Mouse (Mus musculus): ENCODE results near the gene Per1.

Gene Per1

DNA sequence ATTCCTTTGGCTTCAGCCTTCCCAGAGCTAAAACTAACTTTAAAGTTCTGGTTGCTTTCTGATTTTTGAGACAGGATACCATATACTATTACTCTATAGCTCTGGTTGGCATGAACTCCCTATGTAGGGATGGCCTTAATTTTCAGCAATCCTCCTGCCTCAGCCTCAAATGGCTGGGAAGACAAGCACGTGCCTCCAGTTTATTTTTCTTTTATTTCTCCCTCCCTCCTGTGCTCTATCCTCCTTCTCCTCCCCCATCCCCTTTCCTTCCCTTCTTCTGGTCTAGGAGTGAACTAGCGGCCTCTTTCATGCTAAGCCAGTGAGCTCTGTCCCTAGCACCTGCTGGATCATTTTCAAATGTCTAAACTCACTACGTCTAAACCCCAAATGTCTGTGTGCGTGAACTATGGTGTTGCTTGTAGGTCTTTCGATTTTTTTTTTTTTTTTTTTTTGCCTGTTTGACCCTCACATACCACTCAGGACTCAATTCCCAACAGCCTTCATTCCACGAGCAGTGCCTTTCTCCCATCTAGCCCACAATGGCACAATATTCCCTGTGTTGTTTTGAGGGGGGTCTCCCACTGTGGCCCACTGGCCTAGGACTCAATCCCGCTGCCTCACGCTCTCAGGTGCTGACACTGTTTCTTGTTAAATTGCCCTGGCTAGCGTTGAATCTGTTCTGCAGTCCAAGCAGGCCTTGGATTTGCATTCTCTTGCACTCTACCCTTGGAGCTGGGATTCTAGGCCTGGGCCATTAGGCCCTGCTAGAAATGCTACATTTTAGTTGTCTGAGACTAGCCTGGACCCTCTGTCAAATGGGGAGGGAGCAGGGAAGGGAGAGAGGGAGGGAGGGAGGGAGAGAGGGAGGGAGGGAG is 30.5 kb upstream of the Per1 start:
- in situ Hi-C loops (cut with MboI, MseI): loop anchor here (5.0 kb wide), 1 partner anchor 58 kb away; the partner anchor contains the start of genes 9130213A22Rik and Hes7

DNA sequence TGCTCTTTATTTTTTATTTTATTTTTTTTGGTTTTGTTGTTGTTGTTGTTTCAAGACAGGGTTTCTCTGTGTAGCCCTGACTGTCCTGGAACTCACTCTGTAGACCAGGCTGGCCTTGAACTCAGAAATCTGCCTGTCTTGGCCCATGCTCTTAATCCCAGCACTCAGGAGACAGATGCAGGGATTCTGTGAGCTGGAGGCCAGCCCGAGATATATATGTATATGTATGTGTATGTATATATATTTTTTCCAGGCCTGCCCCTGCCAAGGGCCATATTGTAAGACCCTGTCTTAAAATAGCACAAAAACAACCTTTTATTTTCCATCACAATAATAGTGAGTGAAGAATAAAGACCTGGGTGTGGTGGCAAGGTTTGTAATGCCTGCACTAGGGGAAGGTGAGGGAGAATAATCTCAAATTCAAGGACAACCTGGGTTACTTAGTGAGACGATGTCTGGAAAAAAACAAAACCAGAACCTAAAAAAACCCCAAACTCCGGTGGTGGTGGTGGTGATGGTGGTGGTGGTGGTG is 29.6 kb upstream of the Per1 start:
- in situ Hi-C loops (cut with MboI, MseI): no loop called here

DNA sequence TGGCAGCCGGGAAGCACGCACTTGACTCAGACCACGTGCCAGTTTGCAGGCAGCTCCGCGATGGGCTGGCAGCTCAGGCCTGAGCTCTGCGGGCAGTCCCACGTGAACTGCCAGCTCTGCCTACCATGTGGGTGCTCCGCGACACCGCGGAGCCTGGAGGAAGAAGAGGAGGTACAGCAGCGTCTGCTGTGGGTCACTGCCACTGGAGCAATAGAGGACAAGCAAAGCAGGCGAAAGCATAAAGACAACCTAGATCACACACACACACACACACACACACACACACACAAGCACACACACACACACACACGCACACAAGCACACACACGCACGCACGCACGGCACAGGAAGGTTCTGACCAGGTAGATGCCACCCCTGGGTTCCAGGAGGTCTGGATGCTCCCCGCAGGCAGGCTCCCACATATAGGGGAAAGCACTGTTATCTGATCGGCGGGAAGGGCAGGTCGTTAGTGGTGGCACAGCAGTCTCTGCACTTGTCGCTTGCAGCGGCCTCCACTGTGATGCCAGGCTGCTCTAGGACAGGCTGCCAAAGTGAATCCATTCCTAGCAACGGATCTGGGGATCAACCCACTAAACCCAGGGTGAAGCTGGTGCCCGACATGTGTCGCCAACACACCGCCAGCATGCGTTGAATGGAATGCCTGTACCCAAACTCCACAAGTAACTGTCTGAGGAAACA is 28.7 kb upstream of the Per1 start:
- in situ Hi-C loops (cut with MboI, MseI): no loop called here

DNA sequence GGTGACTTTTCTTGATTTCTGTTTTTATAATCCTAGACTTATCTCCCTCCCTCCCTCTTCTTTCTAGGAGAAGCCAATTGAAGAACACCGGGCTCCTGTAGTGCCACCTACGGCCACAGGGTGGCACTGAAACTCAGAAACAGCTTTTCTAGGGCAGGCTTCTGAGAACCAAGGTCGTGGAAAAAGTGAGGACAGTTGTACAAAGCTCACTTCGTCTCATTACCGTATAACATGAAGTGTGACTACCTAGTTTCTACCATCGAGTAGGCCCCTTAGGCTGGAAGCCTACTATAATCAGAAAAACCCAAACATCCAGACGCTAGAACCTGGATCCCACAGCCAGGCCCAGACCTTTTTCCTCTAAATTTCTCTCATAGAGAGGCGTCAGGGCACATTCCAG is 28.1 kb upstream of the Per1 start:
- in situ Hi-C loops (cut with MboI, MseI): no loop called here

DNA sequence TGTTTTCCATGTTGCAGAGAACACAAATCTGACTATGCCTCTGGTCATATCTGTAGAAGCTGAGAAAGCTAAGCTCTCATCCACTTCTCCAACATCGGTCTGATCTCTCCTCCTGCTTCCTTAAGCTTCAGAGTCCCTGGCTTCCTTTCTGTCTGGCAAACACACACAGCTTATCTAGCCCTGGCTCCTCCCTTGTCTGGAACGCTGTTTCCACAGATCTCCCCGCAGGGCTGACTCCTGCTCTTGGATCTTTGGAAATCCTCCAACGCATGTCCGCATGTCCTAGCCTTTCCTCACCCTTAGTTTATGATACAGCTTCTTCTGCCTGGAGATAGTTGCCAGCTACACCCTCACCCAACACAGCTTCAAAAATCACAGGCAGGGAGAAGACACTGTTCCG is 27.4 kb upstream of the Per1 start:
- in situ Hi-C loops (cut with MboI, MseI): no loop called here

DNA sequence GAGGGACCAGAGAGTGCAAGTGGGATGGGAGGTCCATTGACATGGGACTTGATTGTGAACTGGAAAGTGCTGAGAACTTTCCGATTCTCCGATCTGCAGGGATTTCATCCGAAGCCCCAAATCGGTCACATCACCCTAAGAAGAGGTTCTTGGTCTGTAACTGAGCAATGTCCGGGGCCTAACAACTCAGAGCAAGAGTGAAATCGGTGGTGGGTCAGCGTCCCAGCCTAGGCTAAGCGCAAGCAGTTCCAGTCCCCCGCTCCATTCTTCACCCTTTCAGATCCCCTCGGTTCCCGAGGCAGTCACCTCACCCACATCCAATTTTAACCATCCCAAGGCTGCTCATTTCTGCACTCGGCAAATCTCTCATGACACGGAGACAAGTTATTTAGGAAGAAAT is 24.9 kb upstream of the Per1 start:
- in situ Hi-C loops (cut with MboI, MseI): no loop called here

DNA sequence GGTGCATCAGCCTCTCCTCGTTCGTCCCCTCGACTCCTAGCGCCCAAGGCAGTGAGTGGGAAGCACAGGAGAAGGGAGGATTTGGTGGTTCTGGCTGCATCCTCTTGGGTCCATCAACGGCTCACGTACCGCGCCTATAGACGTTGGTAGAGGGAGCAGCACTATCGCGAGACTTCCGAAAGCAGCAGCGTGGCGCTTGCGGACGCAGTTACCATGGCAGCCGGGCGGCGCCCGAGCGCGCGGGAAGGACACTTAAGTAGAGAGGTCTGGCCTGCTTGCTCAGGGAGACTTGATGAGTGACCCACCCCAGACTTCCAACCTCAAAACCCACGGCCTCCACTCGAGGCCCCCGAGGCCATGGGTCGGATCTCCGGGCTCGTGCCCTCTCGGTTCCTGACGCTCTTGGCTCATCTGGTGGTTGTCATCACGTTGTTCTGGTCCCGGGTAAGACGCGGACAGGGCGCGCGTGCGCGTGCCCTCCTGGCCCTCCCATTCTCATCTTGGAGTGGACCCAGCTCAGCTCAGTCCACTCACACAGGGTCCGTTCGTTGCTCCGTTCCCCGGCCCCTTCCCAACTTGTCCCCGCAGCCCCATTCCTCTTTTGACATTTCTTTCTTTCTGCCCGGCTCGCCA is 24.3 kb upstream of the Per1 start, which contains the start of gene Tmem107:
TSS of gene Tmem107 (plus strand) at position 217 of the 633 bp plus-strand sequence.
- in situ Hi-C loops (cut with MboI, MseI): no loop called here

DNA sequence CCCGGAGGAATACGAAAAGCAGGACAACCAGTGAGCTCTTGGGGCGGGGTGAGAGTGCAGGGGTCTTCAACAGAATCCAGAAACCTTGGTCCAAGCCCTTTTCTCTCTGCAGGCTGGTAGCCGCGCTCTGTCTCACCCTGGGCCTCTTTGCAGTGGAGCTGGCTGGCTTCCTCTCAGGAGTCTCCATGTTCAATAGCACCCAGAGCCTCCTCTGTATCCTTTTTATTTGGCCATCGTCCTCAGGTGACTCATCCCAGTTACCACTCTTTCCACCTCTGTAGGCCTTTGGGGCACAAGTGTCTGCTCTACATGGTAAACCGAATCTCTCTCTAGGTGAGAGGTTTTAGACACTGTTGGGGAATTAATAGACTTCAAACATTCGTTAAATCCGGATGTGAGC is 23.8 kb upstream of the Per1 start:
- in situ Hi-C loops (cut with MboI, MseI): no loop called here

DNA sequence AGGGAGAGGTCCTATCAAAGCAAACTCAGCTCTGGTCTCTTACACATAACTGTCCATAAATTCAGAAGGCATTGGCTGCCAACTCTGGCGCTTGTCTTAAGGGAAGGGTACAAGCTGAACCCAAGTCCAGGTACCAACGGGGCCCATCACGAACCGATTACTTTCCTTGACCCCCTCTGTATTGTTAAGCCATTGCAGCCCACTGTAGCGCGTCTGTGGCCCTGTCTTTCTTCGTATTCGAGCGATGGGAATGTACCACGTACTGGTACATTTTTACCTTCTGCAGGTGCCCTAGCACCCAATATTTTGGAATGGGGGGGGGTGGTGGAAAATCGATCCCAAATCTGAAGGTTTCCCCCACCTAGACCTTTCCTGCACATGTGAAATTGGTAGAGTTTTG is 22.8 kb upstream of the Per1 start:
- in situ Hi-C loops (cut with MboI, MseI): no loop called here

DNA sequence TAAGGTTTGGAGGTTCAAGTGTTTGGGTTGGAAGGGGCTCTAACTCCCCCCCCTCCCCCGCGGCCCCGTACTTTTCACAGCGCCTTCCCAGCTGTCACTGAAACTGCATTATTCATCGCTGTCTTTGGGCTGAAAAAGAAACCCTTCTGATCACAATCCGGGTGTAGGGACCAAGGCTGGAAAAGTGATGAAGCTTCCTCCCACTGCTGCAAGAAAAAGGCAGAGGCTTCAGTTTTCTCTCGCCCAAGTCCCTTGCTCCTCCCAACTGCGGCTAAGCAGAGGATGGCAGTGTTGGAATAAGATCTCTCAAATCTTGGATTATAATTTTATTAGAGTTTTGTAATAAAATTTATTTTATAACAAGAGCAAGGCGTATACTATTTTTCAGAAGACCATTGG is 22.4 kb upstream of the Per1 start:
- in situ Hi-C loops (cut with MboI, MseI): no loop called here

DNA sequence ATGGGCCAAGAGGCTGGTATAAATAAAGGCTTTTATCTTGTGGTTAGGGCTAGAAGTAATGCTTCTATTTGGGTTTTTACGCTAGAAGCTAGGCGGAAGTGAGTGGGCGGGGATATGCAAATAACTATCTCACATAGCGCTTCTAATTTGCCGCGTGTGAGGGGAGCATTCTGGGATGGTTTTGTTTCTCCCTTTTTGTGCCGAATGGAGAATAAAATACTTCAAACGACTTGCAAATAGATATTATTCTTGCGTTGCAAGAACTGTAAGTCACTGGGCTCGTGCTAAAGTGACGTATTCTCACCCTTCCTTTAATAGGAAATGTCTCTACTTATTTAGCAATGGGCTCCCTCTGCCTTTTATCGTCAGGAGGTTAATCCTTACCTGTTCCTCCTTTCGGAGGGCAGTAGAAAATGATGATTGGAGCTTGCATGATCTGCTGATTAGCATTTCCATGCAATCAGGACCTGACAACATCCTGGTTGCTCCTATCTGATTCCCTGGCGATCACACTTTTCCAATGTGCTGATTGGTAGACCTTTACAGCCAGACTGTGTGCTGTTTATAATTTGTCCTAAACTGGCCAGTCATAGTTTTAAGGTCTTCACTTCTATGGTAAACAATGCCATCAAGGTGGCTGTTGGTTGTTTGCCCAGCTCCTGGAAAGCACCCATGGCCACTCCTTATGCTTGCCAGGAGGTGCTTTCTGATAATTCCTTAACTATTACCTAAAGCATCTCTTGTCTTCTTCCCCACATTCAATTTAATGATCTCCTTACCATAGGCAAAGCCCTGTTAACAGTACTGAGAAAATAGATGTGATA is 21.7 kb upstream of the Per1 start:
- in situ Hi-C loops (cut with MboI, MseI): no loop called here

DNA sequence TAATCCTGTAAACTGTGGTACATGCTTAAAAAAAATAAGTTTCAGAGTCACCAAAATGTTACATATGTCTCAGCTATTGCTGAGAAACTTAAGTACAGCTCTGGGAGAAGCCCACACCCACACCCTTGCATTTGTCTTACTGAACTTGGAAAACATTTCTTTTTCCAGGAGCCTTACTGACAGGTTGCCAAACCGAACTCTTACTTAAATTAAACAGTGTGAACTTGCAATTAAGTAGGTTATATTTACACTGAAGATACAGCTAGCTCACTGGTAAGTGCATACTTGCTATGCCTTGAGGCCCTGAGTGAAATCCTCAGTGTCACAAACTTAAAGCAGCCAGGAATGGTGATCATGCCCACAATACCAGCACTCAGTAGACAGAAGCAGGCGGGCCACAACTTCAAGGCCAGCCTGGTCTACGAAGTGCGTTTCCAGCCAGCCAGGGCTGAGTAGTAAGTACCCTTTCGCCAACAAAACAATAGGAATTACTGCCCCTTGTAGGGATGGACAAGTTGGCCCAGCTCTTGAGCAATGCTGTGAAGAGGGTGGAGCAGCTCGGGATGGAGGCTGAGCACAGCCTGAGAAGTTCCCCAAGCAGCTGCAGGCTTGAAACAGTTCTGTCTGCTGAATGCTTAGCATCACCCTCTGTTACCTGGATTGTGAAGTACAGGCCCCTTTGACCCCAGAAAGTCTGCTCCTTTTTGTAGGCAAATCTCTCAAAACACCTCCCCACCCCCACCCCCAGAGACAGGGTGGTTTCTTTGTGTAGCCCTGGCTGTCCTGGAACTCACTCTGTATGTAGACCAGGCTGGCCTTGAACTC is 20.9 kb upstream of the Per1 start:
- in situ Hi-C loops (cut with MboI, MseI): no loop called here

DNA sequence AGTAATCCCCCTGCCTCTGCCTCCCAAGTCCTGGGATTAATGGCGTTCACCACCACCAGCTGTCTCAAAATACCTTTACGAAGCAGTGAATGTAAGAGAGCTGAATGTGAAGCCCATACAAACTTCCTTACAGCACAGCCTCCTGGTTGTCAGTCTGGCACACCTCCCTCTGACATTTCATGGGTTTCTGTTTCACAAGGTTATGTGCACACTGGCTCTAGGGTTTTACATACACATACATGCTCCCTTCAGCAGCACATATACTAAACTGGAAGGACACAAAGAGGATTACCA is 20.3 kb upstream of the Per1 start:
- in situ Hi-C loops (cut with MboI, MseI): no loop called here

DNA sequence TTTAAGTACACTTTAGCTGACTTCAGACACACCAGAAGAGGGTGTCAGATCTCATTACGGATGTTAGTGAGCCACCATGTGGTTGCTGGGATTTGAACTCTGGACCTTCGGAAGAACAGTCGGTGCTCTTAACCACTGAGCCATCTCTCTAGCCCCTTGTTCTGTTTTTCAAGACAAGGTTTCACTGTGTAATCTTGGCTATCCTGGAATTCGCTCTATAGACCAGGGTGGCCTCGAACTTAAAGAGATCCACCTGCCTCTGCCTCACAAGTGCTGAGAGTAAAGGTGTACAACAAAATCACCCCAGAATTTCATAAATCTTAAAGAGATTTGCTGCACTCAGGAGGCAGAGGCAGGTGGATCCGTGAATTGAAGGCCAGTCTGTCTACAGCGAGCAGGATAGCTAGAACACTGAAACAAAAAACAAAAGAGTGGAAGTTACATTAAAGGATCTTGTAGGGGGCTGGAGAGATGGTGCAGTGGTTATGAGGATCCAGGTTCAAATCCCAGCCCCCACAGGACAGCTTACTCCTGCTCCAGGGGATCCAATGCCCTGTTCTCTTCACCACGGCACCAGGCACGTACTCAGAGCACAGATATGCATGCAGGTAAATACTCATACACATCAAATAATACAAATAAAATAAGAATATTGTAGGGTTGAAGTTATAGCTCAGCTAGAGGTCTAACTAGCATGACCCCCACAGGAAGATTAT is 19.1 kb upstream of the Per1 start:
- in situ Hi-C loops (cut with MboI, MseI): no loop called here

DNA sequence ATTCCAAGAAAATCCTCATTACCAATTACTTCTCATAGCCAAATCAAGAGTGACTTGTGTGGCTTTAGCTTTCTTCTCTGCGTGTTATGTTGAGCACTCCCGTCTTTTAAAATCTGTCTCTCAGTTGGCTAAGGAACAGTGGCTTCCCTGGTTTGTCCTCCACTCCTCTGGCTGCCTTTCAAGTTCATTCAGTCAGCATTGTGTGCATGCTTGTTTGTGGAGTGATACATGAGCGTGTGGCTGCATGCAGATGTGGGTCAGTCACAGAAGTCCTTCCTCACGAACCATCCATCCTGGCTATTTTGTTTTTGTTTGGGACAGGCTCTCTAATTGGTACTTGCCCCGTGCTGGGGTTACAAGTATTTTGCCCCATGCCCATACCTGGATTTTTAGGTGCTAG is 18.4 kb upstream of the Per1 start:
- in situ Hi-C loops (cut with MboI, MseI): no loop called here

DNA sequence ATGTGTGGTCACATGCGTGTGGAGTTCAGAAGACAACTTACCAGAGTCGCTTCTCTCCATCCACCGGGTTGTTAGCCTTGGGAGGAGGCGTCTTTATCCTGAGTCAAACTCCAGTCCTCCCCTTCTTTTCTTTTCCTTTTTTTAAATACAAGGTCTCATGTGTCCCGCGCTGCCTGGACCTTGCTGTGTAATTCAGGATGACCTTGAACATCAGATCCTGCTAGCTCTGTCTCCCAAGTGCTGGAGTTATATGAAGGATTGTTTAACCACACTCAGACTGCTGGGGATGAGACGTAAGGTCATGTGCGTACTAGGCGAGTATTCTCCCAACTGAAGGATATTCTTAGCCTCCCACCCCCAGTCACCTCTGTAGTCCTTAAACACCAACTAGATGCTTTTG is 17.7 kb upstream of the Per1 start:
- in situ Hi-C loops (cut with MboI, MseI): no loop called here

DNA sequence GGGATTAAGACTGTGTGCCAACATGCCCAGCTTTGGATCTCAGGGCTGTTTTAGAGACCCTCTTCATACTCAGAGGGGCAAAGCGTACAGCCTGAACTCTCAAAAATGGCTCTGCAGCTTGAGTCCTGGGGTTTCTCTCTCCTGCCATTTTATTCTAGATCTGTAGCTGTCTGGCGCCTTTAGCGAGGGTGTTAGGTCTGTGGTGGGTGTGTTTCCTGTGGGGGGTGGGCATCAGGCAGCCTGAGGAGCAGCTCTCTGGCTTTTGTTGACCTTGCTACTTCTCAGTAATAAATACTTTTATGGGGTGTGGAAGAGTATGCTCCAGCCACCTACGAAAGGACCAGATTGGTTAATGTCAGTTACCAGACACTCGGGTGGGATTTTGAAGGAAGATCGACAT is 17.0 kb upstream of the Per1 start:
- in situ Hi-C loops (cut with MboI, MseI): no loop called here

DNA sequence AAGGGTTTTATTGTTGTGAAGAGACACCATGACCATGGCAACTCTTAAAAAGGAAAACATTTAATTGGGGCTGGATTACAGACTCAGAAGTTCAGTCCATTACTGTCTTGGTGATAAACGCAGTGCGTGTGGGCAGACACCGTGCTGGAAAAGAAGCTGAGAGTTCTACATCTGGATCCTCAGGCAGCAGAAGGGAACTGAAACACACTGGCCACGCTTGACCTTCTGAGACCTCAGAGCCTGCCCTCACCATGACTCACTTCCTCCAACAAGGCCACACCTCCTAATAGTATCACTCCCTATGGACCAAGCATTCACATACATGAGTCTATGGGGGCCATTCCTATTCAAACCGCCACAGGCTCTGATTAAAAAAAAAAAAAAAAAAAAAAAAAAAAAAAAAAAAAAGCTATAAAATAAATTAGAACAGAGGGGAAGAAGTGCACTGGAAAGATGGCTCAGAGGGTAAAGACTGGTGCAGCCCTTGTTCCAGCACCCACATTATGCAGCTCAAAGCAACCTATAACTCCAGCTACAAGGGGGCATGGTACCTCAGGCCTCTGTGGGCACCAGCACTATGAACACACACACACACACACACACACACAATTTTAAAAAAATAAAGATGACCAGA is 16.1 kb upstream of the Per1 start:
- in situ Hi-C loops (cut with MboI, MseI): no loop called here

DNA sequence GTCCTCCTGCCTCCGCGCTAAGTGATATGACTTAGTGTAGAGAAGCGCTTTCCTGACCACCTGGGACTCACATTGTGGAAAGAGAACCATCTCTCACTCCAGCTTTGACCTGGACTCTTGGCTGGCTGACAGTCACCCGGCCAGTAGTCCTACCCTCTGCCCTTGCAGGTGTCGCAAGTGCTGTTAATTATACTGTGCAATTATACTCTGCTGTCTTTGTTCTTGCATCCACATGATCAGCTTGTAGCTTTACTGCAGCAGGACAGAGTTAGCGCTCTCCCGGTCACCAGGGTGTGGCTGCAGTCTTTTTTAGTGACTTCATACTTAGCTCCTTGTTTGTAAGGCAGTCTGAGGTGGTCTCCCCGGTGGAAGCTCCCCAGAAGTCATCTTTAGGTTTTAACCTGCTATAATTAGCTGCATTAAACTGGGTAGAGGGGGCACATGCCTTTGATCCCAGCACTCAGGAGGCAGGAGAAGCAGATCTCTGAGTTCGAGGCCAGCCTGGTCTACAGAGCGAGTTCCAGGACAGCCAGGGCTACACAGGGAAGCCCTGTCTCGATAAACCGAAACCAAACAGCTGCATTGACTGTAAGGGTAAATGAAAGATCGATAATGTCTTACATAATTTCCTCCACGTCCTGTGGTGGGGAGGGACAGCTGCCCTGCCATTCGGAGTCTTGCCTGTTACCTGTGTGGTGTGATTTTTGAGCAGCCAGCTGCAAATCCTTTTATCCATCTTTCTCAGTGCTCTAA is 14.7 kb upstream of the Per1 start:
- in situ Hi-C loops (cut with MboI, MseI): loop anchor here (10.0 kb wide), 1 partner anchor 1685 kb away; the partner anchor contains the start of gene Zfp3
